Mouse (Mus musculus) MEL (cell line): ENCODE data around the gene Wdr19.

Experiments used
- MAFK ChIP-seq: IDR thresholded peaks from 2 replicates; pipeline ENCODE4 v1.6.1; 2011; ENCODE audit warnings: low read depth, mild to moderate bottlenecking, low read length, improper control_type of control experiment, borderline replicate concordance
- POLR2A ChIP-seq, 2 experiments: IDR thresholded peaks; 2 replicates each; pipeline ENCODE4 v1.6.1; 2011 to 2012; ENCODE audit warnings: low read length in 2 of 2, mild to moderate bottlenecking in 2 of 2, control low read depth in 1 of 2, improper control_type of control experiment in 1 of 2, low read depth in 1 of 2, moderate library complexity in 1 of 2; ENCODE audit not compliant: control insufficient read depth in 1 of 2, insufficient read depth in 1 of 2, poor library complexity in 1 of 2

DNA sequence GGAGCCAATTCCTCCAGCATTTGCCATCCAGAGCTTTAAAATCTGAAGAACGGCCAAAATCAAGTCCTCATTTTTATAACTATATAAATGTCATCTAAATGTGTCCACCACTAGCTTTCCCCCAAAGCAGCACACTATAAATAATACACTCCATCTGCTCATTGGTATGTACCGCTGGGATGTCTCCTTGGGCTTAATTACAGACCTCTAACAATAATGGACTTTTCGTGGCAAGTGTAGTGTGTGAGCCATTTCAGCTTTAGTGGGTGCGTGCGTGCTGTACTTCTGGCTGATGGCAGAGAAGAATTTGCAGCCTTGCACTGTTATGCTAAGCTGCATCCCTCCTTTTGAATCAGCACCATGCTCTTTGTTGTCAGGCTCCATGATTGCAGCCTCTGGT lies 7.9 kb upstream of the Wdr19 start:
- TF ChIP-seq POLR2A (IDR thresholded peaks at IDR 0.05; ENCODE audit: control insufficient read depth in 1 of 2, insufficient read depth in 1 of 2, low read depth in 1 of 2, low read length in 2 of 2, poor library complexity in 1 of 2) (no peak), MAFK (no peak)
